Comparison of ENCODE assay signal across 26 mouse cellular contexts in the genomic region with DNA sequence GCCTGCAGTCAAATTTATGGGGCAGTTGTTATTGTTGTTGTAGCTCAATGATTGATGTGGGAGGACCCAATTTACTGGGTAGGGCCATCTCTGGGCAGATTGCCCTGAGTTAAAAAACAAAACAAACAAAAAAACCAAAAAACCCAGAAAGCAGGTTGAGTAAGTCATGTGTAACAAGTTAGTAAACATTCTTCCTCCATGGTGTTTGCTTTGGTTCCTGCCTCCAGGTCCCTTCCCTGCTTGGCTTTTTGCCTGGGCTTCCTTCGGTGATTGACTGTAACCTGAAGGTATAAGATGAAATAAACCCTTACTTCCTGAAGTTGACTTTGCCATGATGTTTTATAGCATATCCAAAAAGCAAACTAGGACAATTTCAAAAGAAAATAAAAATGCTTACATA.
"Had no signal": no experiment of that assay in that cellular context is flagged by ENCODE, and none has a peak within 500 bp of the region (broad histone marks: within the 10 kb centered on the region; RNA-seq: fewer than 3 reads in every experiment).

No protein-coding gene starts in this region.

- H3K9ac ChIP-seq: heart, embryonic 13.5 days; heart, embryonic 15.5 days; hindbrain, embryonic 12.5 days; hindbrain, embryonic 14.5 days; intestine, embryonic 15.5 days; limb, embryonic 12.5 days; liver, embryonic 13.5 days had no signal

- H3K9me3 ChIP-seq: heart, embryonic 13.5 days; heart, embryonic 15.5 days; hindbrain, embryonic 10.5 days; hindbrain, embryonic 12.5 days; intestine, embryonic 15.5 days; limb, embryonic 10.5 days; limb, embryonic 12.5 days; liver, embryonic 13.5 days had no signal

- DNase-seq: gastrocnemius, adult 2 months; gastrocnemius, postnatal 10 days; gastrocnemius, postnatal 25 days; heart, adult 2 months; heart, postnatal 4 days; kidney, adult 18-20 months; kidney, adult 8-10 months; kidney, postnatal 10 days; kidney, postnatal 25 days; kidney, postnatal 4 days; liver, embryonic 13.5 days had no signal

- H3K4me1 ChIP-seq: heart, embryonic 13.5 days; heart, embryonic 15.5 days; intestine, embryonic 15.5 days; liver, embryonic 13.5 days had no signal

- H3K4me3 ChIP-seq: gastrocnemius, adult 2 months; heart, adult 2 months; heart, embryonic 13.5 days; heart, embryonic 15.5 days; hindbrain, embryonic 10.5 days; hindbrain, embryonic 12.5 days; intestine, embryonic 15.5 days; layer of hippocampus, adult 2 months; left cerebral cortex, adult 2 months; limb, embryonic 10.5 days; limb, embryonic 12.5 days; liver, embryonic 13.5 days had no signal

- H3K27me3 ChIP-seq: heart, embryonic 13.5 days; heart, embryonic 15.5 days; hindbrain, embryonic 12.5 days; intestine, embryonic 15.5 days; limb, embryonic 12.5 days; liver, embryonic 13.5 days had no signal

- ATAC-seq: hindbrain, embryonic 16.5 days; inflammation-experienced regulatory T-cells, adult 6 months; intestine, embryonic 15.5 days; intestine, postnatal 0 days had no signal

- H3K4me2 ChIP-seq: heart, embryonic 11.5 days; heart, embryonic 13.5 days; heart, embryonic 15.5 days; hindbrain, embryonic 12.5 days; hindbrain, embryonic 14.5 days; intestine, embryonic 15.5 days; limb, embryonic 12.5 days; liver, embryonic 11.5 days; liver, embryonic 13.5 days had no signal

- H3K27ac ChIP-seq: gastrocnemius, adult 2 months; heart, adult 2 months; heart, embryonic 13.5 days; heart, embryonic 15.5 days; hindbrain, embryonic 10.5 days; hindbrain, embryonic 12.5 days; hindbrain, embryonic 14.5 days; intestine, embryonic 15.5 days; layer of hippocampus, adult 2 months; left cerebral cortex, adult 2 months; limb, embryonic 10.5 days; limb, embryonic 12.5 days; liver, embryonic 13.5 days had no signal

- H3K36me3 ChIP-seq: heart, embryonic 15.5 days; hindbrain, embryonic 10.5 days; hindbrain, embryonic 12.5 days; intestine, embryonic 15.5 days; limb, embryonic 10.5 days; limb, embryonic 12.5 days; liver, embryonic 13.5 days had no signal
